Mouse (Mus musculus) adrenal gland (tissue): ENCODE measurements around the gene Orm2.

Experiments used
- intact Hi-C: fragments of 180-260 bp; cut with DNase I; formaldehyde crosslinking; loops from one replicate; pipeline ENCODE4 v1.15.1; 2025
- long read RNA-seq, 2 experiments: library from polyadenylated mRNA; unstranded; transcript quantifications; one replicate each; pipeline ENCODE4 v2.0.0; 2020; ENCODE audit warnings: borderline replicate concordance in 1 of 2; ENCODE audit not compliant: insufficient replicate concordance in 1 of 2

The Orm2 gene
- long read RNA-seq, experiment 1 = 0 reads
- long read RNA-seq, experiment 2, partial matches to known transcripts = 0 of 1 reads
- long read RNA-seq, experiment 2, other reads (novel, unspliced or antisense) = 0 of 1 reads

DNA sequence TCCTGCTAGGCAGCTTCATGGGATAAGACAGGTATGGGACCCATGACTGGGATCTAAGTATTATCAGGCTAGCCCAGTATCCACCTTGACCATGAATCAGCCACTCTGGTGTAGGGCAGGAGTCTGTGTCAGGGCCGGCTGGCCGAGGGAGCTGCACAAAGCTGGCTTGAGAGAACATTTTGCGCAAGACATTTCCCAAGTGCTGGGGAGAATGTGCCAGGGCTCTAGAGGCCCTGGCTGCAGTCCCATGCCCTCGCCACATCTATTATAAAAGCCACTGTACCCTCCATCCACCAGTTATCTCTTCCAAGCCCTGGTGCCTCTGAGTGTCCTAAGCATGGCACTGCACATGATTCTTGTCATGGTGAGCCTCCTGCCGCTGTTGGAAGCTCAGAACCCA, at the start of gene Orm2:
Orm2 (plus strand) TSS at position 300 of the 400 bp plus-strand sequence.
- intact Hi-C loops = no loop called here

DNA sequence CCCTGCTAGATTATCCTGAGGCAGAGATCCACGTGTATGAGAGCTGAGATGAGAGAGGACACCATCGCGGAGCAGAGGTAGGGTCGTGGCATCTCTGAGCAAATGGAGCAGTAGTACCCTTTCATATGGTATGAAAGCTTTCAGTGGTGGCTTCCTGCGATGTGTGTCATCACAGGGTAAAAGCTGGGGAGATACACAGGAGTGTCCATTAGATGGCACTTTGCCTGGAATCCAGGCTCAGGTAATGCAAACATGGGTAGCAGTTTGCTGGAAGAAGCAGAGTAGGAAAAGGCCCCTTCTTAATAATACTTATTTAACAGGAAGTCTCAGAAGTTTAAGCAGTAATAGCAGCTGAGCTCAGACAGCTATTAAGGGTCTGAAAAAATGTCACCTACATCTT, 48.2 kb upstream of the Orm2 start:
- intact Hi-C loops = no loop called here

DNA sequence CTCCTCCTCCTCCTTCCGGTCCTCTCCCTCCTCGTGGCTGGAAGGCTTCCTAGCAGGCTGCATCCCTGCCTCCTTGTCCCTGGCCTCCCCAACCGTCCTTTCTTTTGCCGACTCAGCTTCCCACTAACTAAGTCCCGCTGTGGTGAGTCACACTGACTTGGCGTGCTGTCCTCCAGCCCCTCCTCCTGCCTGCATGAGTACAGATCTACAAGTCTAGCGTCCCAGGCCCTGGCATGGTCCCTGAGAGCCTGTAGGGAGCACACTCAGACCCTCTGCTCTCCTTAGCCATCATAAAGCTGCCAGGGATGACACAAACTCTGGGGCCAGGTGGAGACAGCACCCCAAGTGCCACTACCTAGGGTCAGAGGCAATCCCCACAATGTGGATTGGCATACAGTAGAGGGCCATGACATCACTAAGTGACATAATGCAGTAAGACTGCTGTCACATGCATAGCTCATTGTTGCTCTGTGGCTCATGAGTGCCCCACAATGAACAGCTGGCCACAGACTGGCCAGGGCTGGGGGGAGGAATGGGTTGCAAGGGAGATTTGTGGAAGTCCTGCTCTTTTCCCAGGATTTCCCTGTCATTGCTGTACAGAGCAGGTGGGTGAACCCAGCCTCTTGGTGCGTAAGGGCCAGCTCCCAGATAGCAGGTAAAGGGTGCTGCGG, 46.0 kb upstream of the Orm2 start:
- intact Hi-C loops = loop anchor here (5.0 kb wide), 1 partner anchor 134 kb away; no protein-coding TSS in a partner anchor

DNA sequence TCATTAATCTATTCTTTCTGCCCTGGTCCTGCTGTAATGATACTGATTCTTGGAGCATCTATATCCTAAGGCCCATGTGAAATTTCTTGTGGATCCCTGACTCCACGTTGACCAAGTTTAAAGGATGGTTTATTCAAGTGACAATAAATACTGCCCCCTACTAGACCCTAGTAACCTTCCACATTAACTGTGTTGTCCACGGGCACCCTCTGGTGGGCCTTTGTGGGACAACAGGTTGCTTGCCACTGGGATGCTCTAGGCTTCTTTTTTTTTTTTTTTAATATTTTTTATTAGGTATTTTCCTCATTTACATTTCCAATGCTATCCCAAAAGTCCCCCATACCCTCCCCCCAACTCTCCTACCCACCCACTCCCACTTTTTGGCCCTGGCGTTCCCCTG, 42.7 kb upstream of the Orm2 start:
- intact Hi-C loops = loop anchor here (5.0 kb wide), 1 partner anchor 137 kb away; no protein-coding TSS in a partner anchor

DNA sequence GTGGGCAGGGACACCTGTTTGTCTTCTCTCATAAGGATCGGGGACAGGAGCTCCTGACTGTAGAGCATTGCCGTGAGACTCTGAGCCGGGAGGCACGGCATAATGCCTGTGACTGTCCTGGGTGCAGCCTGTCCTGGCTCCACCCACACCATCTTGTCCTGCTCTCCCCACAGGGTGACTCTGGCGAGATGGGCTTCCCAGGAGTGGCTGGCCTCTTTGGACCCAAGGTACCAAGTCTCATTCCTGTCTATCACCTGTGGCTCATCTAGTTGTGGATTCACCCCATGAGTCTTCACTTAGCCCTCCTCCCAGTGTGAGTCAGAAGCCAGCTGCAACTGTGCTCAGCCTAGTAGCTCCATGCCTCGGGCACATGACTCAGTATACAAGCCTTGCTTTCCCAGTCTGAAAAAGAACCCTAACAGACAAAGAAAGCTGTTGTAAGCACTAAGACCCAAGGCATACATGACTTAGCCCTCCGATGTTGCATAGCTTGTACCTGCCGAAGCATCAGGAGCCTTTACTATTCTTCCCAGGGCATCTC, 38.9 kb upstream of the Orm2 start:
- intact Hi-C loops = no loop called here

DNA sequence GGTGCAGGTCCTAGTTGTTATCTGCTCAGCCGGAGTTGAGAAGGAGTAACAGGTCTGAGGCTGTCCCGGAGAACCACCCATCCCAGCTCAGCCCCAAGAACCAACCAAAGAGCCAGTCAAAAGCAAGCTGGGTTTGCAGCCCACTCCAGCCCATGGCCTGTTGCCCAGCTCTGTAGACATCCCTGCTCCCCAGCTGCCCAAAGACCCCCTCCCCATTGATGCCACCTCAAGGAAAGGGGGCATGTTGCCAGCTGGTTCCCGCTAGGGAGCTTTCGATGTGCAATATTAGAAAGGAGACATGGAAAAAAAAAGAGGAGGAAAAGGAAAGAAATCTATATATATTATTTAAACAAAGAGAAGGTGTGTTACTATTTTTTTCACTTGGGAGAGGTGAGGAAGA, 28.8 kb upstream of the Orm2 start:
- intact Hi-C loops = no loop called here

DNA sequence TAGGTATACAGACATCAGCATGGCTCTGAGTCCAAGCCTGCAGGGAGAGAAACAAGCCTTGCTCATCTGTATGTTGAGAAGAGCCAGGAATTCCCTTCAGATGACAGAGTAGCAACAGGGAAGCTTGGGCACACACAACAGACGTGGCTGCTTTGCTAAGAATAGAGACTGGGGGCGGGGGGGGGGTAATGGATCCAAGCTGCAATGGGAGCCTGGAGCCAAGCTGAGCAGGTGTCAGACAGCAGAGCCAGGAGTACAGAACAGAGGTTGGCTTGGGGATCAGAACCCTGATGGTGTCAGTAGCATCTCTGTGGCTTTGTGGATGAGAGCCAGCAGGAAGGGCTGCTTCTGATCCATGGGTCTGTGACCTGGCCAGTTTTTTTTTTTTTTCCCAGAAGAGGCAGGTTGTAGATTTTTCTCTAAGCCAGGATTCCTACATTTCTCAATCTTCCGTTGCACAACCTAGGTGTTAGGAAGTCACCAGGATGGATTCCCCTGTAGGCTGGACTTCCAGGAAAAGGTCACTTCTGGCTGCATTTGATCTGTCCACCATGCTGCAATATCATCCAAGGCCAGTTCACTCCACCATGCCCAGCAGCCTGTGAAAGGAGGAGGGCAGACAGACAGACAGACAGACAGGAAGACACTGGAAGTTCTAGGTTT, 23.7 kb upstream of the Orm2 start:
- intact Hi-C loops = no loop called here

DNA sequence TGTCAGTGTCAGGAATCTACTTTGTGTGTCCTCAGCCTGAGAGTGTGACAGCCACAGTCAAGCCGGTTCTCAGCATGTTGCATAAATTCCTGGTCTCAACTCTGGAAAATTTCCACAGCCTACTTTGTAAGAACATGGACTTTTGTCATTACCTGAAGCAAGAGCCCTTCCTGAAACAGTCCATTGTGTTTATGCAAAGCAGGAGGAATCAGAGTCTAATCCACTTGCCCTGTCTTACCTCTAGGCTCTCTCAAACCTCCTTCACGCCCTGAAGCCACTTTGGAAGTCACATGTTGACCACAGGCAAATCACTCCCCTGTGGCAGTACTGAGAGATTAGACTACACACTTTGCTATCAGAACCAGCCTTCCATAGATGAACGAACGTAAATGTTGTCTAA, 19.8 kb upstream of the Orm2 start:
- intact Hi-C loops = no loop called here

DNA sequence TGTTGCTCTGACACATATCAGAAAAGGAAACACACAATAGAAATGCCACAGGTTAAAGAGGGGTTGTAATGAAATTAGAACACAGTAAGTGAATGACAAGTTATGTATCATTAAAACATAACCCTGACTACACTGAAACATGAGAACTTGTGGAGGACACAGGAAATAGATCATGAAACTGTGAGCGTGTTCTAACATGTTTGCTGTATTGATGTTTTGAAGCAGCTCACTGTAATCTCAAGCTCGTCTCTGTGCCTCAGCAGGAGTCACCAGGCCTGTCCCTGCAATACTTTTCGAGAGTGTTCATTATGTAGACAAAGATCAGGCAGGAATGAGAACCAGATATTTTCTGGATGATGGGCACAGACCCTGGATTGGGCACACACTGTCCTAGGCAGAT, 18.6 kb upstream of the Orm2 start:
- intact Hi-C loops = no loop called here

DNA sequence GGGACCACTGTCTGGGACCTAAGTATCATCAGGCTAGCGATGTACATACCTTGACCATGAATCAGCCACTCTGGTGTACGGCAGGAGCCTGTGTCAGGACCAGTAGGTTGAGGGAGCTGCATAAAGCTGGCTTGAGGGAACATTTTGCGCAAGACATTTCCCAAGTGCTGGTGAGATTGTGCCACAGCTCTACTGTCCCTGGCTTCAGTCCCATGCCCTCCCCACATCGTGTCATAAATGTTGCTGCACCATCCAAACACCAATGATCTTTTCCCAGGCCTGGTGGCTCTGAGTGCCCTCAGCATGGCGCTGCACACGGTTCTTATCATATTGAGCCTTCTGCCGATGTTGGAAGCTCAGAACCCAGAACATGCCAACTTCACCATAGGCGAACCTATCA, 18.0 kb upstream of the Orm2 start, which contains the start of gene Orm1:
Orm1 (plus strand) TSS at position 266 of the 400 bp plus-strand sequence.
- intact Hi-C loops = no loop called here

DNA sequence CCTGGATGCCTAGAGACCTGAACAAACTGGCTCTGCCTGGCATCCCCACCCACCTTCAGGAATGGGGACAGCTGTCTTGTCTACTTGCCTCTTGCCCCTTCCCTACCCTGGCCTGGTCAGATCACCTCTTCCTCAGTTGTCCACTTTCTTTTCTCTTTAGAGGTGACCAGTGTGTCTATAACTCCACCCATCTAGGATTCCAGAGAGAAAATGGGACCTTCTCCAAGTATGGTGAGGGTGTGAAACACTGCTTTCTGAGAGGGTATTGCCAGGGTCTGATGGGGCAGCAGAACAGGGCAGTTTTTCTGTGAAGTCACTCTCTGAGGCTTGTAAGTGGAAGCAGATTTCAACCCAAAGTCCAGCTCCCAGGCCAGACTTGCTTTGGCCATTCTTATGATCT, 17.0 kb upstream of the Orm2 start:
- intact Hi-C loops = no loop called here

DNA sequence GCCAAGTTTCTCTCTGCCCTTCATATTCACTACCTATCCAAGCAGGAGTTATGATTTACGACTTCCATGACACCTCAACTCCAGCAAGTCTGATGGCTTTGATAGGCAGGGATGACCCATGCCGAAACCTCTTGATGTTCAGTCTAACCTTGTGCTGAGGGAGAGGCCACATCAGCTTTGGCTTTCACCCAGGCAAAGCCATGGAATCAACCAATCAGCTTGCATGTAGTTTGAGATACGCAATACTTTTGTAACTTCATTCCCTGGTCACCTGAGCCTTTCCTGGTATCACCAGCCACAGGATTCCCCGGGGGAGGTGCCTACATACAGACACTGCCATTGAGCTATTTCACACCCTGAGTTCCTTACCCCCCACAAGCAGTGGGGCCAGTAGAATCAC, 15.6 kb upstream of the Orm2 start:
- intact Hi-C loops = no loop called here

DNA sequence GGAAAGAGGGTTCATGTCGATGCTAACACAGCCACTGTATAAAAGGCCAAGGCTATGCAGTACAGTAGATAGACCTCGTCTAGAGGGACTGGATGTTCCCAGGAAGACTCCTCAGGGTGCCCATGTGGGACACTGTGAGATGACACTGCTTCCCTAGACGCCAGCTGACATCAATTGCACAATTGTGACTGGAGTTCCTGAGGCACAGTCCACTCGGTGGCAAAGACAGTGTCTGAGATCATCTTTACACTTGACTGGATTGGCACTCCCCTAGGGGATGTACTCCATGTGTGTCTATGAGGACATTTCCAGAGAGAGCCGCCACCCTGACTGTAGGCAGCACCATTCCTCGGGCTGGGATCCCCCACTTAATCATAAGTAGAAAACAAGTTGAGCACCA, 13.7 kb upstream of the Orm2 start:
- intact Hi-C loops = no loop called here

DNA sequence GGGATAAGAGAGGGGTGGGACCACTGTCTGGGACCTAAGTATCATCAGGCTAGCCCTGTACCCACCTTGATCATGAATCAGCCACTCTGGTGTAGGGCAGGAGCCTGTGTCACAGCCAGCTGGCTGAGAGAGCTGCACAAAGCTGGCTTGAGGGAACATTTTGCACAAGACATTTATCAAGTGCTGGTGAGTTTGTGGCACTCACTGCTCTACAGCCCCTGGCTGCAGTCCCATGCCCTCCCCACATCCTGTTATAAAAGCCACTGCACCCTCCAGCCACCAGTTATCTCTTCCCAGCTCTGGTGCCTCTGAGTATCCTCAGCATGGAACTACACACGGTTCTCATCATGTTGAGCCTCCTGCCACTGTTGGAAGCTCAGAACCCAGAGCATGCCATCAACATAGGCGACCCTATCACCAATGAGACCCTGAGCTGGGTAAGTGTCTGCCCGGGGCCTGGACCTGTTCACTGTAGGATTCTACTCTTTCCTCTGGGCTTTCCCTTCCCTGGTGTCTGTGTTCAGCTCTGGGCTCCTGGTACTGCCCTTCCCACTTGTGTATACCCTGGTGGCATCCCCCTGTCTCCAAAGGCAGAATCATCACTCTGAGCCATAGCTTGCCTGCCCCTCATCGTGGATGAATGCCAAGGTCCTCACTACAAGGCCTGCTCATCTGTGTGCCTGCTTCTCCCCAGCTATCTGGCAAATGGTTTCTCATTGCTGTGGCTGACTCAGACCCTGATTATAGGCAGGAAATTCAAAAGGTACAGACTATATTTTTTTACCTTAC, 6.2 kb upstream of the Orm2 start, which contains the start of gene Orm3:
Orm3 (plus strand) TSS at position 286 of the 789 bp plus-strand sequence.
- intact Hi-C loops = no loop called here

DNA sequence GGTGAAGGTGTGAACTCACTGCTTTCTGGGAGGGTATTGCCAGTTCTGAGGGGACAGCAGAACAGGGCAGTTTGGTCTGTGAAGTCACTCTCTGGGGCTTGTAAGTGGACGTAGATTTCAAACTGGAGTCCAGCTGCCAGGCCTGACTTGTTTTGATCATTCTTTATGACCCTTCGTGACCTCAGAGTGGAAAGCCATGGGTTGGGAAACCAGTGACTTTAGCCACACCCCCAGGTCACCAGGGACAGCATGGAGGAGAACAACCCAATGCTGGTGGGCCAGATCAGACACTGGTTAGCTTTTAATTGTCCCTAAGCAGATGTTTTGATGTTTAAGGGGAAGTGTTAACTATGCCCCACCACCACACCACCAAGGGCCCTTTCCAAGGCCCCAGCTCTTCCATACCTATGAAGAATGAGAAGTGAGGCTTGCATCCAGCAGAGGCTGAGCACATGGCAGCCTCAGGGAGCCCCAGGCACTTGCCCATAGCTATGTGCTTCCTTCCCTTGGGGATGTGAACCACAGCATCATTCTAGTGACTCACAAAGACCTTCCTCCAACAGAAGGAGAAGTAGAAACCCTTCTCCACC, 5.2 kb upstream of the Orm2 start:
- intact Hi-C loops = no loop called here

DNA sequence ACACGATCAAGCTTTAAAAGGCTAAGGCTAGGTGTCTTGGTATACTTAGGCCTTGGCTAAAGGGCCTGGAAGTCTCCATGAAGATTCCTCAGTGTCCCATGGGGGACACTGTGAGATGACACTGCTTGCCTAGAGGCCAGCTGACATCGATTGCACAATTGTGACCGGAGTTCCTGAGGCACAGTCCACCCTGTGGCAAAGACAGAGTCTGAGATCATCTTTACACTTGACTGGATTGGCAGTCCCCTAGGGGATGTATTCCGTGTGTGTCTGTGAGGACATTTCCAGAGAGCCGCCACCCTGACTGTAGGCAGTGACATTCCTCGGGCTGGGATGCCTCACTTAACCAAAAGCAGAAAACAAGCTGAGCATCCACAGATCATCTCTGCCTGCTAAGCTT, 2.4 kb upstream of the Orm2 start:
- intact Hi-C loops = no loop called here

DNA sequence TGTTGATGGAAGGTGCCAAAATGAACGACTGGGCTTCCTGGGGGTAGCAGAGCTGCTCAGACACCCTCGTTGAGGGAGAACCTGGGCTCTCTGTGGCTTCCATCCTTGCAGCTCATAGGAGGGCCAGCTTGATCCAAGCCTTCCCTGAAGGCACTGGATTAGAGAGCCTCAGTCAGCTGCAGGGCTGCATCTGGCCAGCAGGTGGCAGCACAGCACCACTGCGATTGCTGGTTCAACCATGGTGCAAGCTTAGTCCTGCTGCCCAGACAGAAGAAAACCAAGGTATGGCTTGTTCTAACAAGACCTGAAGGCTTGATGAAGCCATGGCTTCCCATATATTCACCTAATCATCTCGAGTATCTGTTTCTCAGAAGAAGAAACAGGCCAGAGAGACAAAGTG, 6.3 kb downstream of the Orm2 start:
- intact Hi-C loops = loop anchor here (2.0 to 5.0 kb wide), 2 partner anchors 40 to 579 kb away; no protein-coding TSS in a partner anchor

DNA sequence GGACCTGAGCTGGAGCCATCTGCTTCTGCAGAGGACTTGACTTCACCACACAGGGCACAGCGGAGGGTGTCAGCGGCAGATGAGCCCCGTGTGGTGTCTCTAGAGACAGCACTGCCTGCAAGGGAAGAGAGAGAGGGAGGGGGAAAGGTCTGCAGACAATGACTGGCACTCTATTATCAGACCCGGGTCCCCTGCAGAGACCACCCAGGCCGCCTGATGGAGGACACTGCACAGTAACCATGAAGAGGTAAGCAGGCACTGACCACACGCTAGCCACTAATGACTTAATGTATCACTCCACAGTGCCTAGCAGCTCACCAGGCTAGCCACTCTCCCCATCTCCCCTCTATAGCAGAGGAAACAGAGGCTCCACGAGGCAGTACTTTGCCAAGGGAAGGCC, 8.6 kb downstream of the Orm2 start:
- intact Hi-C loops = no loop called here

DNA sequence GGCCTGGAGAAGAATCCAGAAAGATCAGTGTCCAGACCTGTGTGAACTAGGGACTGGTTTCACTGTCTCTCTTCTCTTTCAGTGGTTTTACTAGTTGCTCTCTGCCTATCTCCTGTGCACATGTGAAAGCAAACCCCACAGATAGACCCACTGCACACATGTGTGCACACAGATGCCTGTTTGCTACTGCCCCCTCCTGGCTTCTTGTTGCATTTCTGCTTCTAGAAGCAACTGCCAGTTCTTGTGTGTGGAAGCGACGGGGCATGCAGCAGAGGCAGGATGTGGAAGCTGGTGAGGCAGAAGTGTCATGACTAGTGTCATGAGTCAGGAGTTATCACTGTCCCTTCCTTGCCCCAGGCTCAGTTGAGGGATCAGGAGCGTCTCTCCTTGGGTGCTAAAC, 9.6 kb downstream of the Orm2 start:
- intact Hi-C loops = no loop called here

DNA sequence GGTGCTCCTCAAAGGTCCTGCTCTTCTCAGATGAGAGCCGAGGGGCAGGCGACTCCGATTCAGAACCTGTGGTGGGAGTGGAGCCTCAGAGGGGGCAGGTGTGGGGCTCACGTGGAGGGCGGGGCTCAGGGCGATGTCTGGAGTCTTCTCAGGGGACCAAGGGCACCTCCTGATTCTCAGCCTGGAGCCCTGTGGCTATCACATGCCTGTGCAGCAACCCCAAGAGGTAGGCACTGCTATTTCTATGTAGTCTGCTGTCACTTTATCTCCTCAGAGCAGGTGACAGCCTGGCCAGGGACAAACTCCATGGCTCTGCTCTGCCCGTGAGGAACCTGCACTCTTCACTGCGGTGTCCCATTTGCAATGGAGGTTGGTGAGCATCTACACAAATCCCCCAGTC, 11.2 kb downstream of the Orm2 start:
- intact Hi-C loops = no loop called here

DNA sequence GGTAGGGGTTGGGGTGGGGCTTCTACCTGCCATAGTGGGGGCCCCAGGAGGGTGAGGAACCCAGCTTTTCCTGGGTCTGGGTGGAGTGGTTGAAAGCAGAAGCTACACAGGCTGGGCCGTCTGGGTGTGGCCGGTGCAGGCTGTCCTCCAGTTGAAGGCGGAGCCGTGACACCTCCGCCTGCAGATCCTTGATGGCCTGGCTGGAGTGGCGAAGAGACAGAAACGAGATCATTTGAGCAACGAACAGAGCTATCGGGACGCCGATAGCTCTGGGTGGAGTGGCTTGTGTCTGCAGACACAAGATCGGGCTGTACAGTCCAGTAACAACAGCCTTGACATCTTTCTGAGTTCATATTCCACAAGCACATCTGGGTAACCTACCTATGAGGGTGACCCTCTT, 12.1 kb downstream of the Orm2 start:
- intact Hi-C loops = no loop called here
